Mouse (Mus musculus) thymus, postnatal 36 days (tissue): ENCODE measurements around the gene Rabgap1l.

Experiments
- DNase-seq, 2 experiments: peaks; one replicate each; pipeline ENCODE4 v3.0.0; 2022; ENCODE audit warnings: mixed read lengths in 2 of 2

The Rabgap1l gene

DNA sequence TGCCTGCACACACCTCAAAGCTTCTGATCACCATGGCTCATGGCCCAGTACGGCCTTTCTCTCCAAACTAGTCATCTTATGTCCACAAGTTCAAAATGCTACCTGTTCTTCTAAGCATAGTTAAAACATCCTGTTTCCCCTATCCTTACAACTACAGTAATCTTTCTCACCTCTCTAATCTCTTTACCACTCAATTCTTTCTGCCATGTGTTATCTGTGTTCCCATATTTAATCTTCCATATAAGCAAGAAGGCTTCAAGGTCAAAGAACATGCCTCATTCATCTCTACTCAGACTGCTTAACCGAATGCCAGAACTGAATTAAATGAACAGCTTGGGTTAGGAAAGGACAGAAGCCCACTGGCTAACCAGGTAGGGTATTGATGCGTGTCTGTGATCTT is 5.8 kb downstream of the Rabgap1l start:
- DNase-seq: no peak

DNA sequence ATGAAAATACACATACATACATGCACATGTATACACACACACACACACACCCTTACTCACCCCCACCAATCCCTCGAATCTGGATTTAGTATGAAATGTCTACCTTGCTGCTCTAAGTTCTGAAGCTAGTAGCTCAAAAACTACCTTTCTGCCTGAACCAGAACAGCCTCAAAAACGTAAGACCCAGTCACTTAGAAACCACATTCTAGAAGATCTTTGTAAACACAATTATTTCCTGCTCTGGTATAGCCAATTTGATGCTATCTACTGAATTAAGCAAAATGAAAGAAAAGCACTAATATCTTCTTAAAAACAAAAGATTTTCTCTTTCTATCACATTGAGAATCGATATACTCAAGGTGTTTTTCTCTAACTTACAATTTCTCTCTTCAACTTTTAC is 6.4 kb downstream of the Rabgap1l start:
- no peak for DNase-seq

DNA sequence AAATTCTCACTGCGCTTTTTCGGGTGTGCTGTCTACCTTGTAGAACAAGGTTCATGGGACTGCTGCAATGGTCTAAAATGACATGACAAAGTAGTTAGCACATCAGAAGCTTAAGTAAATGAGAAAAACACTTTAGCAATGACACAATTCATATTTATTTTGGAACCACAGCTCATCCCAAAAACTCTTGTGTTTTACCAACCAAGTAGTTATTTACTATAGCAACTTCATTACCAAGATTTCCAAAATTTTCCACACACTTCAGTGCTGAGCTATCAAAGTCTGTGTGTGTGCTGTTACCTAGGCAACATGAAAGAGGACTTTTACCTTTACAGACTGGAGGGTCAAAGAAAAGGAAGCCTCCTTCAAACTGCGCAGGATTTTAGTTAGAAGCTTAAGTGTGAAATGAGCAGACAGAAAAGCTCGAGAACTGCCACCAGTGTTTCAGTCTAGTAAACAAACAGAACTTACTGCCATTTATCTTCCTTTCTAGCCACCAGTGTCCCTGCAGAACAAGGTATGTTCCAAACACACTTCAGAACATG is 7.3 kb downstream of the Rabgap1l start:
- DNase-seq: no peak

DNA sequence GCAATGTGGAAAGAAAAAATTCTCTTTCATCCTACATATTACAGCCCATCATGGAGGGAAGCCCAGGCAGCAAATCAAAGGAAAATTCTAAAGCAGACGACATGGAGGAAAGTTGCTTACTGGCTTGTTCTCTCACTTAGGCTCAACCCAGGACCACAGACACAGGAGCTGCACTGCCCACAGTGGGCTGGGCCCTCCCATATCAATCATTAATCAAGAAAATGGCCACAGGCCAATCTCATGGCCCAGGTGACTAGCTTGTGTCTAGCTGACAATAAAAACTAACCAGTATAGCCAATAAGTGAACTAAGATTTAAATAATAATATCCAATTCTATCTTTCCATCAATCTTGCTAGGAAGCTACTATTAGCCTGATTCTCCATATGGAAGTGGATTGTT is 8.9 kb downstream of the Rabgap1l start:
- no peak for DNase-seq

DNA sequence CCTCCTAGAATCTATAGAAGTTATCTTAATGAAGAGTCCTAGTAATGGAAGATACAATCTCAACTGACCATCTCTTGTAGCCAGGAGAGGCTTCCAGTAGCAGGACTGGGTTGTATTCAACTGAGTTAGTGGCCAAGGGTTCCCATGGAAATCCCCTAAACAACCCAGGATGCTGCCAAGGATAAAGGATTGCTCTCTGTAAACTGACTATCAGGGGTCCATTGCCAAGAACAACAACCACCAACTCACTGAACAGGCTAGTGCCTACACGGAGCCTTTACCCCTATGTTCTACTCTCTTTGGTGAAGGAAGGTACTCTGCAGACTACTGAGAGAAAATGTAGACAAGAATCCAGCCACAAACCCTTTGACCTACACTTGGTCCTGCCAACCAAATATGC is 18.8 kb downstream of the Rabgap1l start:
- DNase-seq: no peak

DNA sequence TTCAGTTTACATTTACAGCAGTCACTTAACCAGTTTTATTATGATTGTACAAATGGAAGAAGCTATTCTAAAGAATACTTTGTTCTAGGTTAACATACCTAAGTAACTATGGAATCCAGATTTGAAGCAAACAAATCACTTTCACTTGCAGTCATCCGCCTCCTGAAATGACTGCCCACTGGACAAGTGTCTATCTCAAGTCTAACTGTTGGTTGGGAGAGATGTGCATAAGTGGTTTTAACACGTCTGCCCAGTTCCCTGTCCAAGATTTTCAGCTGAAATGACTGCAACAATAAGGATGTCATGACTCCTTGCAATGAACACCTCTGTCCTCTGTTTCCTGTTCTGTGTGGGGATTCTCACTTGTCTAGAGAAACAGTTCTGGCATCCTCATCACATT is 27.4 kb downstream of the Rabgap1l start:
- no peak for DNase-seq

DNA sequence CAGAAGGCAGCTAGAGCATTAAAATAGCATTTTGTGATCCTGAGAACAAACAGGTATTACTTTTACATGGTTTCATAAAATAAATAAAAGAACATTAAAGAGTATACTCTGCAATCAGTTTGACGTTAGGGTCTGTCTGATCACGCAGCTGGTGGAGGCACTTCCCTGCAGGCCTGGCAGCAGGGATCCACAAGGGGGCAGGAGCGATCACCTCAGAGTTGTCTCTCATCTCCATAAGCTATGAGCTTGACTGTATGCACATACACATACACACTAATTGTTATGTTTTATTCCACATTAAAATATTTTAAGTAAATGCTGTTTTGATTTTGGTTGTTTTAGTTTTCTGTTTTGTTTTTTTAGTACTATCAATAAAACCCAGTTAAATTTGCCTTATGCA is 34.8 kb downstream of the Rabgap1l start:
- DNase-seq: peak; percentile 65 to 74

DNA sequence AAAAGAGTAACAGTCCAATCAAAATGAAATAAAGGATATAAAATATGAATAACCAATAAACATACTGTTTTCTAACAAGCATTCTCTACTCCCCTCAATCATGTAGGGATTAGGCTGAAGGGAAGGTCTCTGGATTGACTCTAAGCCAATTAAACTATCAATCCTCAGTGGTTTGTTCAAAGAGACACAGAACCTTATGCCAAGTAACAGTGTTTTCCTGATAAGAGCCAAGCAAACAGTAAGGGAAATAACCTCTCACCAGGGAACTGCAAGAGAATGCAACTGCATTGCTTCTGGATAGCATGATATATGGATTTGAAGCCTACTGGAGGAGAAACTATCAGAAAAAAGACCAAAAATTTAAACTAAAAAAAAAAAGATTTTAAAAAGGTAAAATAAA is 37.7 kb downstream of the Rabgap1l start:
- no peak for DNase-seq

DNA sequence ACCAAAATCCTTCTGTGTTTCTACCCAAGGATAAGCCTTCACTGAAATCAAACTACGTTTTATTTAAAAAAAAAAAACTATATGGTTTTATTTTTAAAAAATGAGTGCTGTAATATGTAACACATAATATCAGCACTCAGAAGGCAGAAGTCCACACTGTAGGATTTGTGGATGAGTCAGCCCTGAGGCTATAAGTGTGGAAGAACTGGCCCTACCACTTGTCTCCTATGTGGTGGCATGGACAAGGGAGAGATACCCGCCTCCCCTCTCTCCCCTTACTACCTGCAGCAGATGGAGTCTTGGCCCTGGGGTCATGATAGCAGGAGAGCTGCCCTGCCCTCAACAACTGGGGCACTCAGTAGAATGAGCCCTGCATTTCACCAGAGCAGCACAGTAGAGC is 42.4 kb downstream of the Rabgap1l start:
- DNase-seq: no peak

DNA sequence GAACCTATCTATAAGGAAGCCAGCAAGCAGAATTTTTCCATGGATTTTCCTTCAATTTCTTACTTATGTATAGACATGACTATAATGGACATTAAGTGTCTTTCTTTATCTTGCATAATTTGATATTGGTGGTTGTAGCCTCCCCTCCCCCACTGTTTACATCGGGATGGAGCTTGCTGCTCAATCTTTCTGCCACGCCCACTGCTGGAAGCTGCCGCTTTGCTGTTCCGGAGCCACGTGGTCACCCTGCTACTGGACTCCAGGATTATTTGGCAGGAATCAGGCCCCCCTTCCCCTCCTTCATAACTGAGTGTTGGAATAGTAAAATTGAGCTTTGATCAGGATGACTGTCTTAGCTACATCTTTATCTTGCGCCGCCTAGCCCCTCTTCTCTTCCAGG is 46.2 kb downstream of the Rabgap1l start:
- DNase-seq: no peak

DNA sequence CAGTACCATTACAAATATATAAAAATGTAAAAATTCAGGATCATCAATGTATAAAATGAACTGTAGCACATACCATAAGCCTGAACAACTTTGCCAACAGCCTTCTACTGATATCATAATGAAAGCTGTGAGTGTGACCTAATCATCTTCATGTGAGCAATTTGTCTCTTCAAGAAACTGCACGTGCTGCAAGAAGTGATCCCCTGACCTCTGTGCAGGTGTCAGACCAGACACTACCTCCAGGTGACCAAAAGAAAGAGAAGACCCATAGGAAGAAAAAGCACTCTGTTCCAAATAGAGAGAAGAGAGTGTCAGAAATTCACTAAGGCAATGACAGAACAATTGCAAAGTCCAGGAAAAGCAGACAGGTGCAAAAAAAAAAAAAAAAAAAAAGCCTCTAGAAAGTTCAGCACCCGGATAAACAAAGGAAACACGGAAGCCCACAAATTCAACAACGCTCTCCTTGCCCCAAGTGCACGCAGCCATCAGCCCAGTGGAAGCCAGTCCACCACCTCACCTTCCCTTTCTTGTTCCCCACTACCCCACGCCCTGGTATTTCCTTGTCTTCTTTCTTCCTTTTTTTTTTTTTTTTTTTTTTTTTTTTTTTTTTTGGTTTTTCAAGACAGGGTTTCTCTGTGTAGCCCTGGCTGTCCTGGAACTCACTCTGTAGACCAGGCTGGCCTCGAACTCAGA is 47.6 kb downstream of the Rabgap1l start:
- no peak for DNase-seq

DNA sequence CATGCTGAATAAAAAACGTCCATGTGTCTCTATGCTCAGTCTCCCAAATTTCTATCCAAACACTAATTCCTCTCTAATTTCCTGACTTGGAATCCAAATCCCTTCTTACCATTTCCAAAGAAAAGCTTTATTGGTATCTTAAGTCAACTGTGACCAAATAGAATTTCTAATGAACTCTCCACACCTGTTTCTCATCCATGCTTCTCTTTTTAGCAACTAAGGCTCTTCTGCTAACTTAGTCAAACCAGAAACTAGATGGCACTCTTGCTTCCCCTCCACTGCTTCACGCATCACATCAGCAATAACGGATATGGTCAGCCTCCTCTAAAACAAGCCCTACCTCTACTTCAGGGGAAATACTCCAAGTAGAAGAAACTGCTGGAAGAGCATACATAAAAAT is 49.0 kb downstream of the Rabgap1l start:
- no peak for DNase-seq

DNA sequence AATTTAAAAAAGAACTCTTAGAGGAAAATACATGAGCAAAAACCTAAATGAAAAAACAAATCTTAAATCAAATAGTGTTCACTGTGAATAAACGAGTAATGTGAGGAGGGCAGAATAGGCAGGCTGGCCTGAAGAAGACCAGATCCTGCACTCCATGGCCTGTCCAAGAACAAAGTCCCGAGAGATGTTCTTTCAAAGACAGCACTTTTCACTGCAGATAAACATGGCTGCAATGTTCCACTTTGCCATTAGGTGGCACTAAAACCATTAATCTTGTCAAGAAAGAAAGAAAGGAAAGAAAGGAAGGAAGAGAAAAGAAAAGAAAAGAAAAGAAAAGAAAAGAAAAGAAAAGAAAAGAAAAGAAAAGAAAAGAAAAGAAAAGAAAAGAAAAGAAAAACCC is 49.8 kb downstream of the Rabgap1l start:
- peak in 1 of 2 experiments; percentile 13 for DNase-seq

DNA sequence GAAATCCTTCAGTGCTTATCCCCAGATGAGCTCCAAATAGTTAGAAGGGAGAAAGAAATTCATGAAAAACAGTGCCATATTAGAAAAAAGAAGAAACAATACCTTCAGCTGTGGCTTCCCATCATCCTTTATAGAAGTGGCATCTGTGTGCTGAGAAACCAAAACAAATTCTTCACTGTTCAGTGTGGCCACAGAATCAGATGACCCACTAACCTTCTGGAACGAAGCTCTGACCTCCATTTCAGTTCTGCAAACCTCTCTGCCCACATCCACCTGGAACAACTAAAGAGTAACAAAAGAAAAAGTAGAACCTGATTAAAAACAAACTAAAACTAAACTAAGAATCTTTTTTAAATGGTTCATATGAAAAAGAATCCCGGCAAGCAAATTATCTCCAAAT is 52.4 kb downstream of the Rabgap1l start:
- DNase-seq: no peak

DNA sequence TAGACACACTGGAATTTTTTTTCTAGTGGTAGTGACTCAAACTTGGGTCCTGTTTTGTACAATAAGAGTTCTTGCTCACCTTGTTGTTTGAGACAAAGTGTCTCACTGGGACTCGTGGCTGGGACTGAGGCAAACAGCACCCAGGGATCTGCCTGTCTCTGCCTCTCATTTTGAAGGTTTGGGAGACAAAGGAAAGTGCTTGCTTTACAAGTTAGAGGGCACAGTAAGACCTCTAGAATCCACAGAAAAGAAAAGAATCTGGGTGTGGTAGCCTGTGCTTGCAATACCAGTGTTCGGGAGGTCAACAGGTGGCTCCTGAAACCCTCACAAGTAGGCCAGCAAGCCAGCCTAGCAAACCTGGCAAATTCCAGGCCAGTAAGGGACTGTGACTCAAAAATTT is 58.3 kb downstream of the Rabgap1l start:
- no peak for DNase-seq

DNA sequence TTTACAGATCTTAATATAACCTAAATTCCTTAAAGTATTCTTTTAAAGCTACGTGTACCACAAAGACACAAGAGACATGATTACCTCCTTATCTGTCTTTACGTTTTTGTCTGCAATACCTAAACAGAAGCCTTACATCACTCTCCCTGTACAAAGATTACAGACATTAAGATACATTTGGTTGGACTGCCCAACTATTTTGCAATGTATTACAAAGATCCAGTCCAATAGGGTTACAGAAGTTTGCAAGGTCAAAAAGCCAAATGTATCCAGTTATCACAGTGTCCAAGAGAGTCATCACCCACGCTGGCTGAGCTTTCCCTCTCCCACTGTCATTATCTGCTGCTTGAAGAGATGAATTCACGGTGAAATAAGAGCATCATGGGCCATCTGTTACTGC is 63.1 kb downstream of the Rabgap1l start:
- no peak for DNase-seq

DNA sequence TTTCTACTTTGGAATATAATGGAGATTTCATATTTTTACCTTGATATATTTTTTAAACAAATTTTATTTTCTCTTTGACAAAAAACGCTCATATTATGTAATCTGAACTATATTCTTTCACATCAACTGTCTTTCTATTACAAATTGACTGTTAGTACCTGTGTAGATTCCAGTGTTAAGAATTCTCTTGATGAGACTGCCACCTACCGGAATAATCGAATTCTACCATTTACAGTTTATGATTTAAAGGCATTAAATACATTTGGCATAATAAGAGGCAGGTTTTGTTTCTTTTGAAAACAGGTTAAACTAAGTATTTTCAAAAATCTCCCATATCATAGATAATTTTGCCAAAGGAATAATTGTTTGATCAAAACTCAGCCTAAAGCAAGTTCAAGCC is 75.3 kb downstream of the Rabgap1l start:
- DNase-seq: no peak

DNA sequence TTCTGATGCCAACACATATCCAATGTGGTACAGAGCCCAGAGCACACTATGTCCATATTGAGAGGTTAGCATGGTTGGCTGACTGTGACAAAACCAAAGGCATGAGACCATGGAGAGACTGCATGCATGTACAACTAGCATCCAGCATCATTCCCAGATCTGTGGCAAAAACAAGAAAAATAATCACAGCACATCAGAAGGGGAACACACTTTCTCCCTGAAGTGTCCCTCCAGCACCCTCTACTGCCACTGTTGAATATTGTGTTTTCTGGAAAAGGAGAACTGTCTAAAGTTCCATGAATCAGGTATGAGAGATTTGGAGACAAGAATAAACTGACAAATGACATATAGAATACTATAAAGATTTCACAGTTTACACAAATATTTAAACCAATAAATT is 78.3 kb downstream of the Rabgap1l start:
- DNase-seq: no peak

DNA sequence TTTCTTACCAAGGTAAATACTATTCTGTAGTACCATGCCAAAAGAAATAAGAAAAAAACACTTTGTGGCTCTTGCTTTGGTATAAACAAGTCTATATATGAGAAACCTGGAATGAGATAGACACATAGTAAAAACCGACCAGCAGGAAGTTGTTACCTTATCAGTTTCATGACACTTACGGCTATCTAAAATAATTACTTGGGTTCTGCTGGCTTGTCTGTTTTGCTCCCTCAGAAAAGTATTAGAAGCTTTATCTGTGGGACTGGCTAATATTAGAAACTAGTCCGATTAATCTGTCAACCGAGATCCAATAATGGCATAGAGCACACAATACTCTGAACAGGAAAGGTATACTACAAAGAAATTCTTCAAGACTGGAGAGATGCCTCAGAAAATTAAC is 79.1 kb downstream of the Rabgap1l start:
- no peak for DNase-seq

DNA sequence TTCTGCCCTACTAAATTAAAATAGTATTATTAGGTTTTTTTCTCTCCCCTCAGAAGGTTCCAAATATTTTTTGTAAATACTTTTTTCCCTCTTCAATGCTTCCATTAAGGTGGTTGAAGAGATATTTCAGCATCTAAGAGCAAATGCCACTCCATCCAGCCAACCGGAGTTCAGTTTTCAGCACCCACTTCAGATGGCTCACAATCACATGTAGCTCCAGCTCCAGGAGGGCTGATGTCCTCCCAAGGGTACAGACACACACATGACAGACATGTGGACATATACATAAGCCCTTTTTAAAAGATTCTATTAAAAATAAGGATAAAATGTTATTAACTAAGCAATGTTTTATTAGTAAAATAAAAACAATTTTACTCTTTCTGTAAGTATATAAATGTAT is 79.6 kb downstream of the Rabgap1l start:
- DNase-seq: no peak

DNA sequence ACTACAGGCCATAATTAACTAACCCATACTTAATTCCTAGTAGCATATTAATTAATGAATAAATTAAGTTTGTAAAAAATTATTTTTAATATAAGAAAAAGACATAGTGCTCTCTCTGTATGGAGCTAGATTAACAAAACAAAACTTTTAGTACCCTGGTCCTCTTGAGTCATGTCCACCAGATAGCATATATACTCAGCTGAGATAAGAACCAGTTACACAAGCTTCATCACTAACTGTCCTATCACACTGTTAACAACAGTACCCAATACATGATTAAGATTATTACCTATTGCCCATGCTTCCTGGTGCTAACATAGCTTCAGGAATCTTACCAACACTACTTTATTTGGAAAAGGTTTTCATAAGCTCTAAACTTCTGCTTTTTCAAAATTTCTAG is 82.5 kb downstream of the Rabgap1l start:
- DNase-seq: no peak

DNA sequence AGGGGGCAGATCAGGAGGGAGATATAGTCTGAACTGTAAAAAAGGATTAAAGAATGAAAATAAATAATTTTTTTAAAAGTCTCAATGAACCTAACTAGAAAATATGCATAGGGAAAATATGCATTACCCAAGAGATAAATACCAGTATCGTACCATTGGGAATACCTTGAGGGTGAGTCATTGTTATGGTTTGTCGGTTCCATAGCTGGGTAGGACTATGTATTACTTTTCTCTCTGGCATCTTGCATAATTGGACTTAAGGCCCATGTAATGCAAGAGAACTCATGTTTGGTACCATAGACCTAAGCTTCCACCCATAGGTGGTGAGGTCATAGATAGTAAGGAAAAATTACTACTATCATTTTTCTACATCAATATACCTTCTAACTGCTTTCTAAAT is 88.4 kb downstream of the Rabgap1l start:
- no peak for DNase-seq

DNA sequence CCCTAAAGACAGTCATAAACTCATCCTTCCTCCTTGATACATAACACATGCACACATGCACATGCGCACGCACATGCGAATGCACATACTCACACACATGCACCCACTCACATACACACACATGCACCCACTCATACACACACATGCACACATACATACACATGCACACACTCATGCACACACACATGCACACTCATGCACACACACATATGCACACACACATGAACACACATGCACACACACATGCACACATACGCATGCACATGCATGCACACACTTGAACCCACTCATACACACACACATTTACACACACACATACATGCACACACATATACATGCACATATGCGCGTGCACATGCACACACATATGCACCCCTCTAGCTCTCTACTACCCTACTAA is 89.2 kb downstream of the Rabgap1l start:
- DNase-seq: no peak

DNA sequence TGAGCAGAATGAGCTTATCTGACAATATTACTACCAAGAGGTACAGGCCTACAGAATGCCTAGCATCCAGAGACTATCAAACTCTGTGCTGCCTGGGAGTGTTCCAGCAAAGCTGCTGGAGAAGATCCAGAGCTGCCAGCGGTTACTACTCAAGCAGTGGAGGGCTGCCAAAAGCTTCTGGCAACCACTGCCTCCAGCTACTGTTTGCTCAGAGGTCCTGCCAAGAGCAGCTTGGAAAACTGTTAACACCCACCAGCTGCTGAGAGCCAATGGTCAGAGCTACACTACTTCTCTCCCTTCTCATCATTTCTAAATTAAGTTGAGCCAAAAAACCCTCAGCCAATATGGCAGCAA is 99.9 kb downstream of the Rabgap1l start:
- DNase-seq: no peak
